In the genomic region with DNA sequence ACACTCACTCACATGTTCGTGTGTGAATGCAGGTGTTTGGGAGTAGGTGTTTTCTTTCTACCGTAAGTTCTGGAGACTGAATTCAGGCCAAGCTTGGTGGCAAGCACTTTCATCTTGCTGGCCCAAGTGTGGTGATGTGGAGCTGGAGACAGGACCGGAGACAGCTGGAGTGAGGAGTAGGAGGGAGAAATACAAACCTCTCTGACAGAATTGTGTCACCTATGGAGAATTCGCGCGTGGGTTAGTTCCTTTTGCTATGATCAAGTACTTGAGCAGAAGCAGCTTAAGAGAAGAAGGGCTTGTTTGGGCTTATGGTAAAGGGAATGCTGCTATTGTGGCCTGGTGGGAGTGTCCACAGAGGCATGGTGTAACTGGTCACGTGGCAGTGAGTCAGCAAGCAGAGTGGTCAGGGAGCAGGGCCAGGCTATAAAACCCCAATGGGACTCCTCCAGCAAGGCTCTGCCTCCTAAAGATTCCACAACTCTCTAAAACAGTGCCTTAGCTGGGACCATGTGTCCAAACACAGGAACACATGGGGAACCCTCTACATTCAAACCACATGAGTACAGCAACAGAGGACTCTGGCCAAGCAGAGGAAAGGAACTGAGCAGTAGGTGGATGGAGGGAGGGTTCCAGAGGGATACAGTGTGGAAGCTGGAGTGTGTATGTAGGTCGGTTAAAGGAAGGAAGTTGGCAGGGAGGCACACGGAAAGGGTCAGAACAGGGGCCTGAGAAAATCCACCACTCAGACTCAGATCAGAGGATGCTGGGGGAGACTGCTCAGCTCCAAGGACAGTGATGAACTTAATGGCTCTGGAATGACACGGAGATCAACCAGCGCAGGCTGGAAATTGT, we compare ENCODE assay signal across 9 mouse cellular contexts. TPM values are rescaled to one million over a fixed set of nuclear protein-coding genes. Genes with fewer than 3 reads are reported as not detected.
DNase-seq lines count a peak whose midpoint lies in the region; ATAC-seq lines count a peak whose summit lies in the region.
"Had no signal": no experiment of that assay in that cellular context is flagged by ENCODE, and none has a peak within 500 bp of the region (broad histone marks: within the 10 kb centered on the region; RNA-seq: fewer than 3 reads in every experiment).

No protein-coding gene starts in this region.

- H3K27me3 ChIP-seq in midbrain, embryonic 15.5 days (replicated peaks), result no peaks in the 10 kb centered on the region
- H3K27me3 ChIP-seq in midbrain, embryonic 16.5 days (ENCODE audit: control insufficient read depth, insufficient read depth, low read depth, low read length), result no peaks in the 10 kb centered on the region
- H3K27me3 ChIP-seq in liver, embryonic 15.5 days, result no peaks in the 10 kb centered on the region
- no peaks in the 10 kb centered on the region for H3K27me3 ChIP-seq in stomach, embryonic 16.5 days (ENCODE audit: control insufficient read depth, insufficient read depth, low read length)
- H3K27me3 ChIP-seq: Patski had no signal

- H3K9ac ChIP-seq in midbrain, embryonic 15.5 days, result no peak overlapping the region
- H3K9ac ChIP-seq in midbrain, embryonic 16.5 days (ENCODE audit: low read depth, low read length), result no peak overlapping the region
- no peak overlapping the region for H3K9ac ChIP-seq in liver, embryonic 15.5 days
- H3K9ac ChIP-seq in stomach, embryonic 16.5 days (ENCODE audit: low read length), result no peak overlapping the region

- DNase-seq in heart, adult 18-20 months, result peak; percentile 35 to 54
- DNase-seq in embryo, embryonic 10 days (ENCODE audit: low spot score), result no peak
- no peak for DNase-seq in testis, postnatal 14 days (ENCODE audit: low spot score)
- no peak for DNase-seq in spleen, adult 18-20 months

- no peaks in the 10 kb centered on the region for H3K36me3 ChIP-seq in midbrain, embryonic 15.5 days (replicated peaks)
- 0 out of 2 replicates have a peak, but pooled peaks cover 2% of the 10 kb centered on the region for H3K36me3 ChIP-seq in midbrain, embryonic 16.5 days (ENCODE audit: control insufficient read depth, insufficient read depth, low read length)
- H3K36me3 ChIP-seq in liver, embryonic 15.5 days (replicated peaks), result no peaks in the 10 kb centered on the region
- no peaks in the 10 kb centered on the region for H3K36me3 ChIP-seq in stomach, embryonic 16.5 days (ENCODE audit: control insufficient read depth, insufficient read depth, low read length)

- H3K4me2 ChIP-seq in midbrain, embryonic 15.5 days, result no peak overlapping the region
- no peak overlapping the region for H3K4me2 ChIP-seq in midbrain, embryonic 16.5 days (ENCODE audit: low read length)
- no peak overlapping the region for H3K4me2 ChIP-seq in liver, embryonic 15.5 days
- no peak overlapping the region for H3K4me2 ChIP-seq in stomach, embryonic 16.5 days (ENCODE audit: low read depth, low read length)

- no peaks in the 10 kb centered on the region for H3K9me3 ChIP-seq in midbrain, embryonic 15.5 days
- H3K9me3 ChIP-seq in midbrain, embryonic 16.5 days (replicated peaks; ENCODE audit: control insufficient read depth, low read length, poor library complexity, severe bottlenecking), result no peaks in the 10 kb centered on the region
- no peaks in the 10 kb centered on the region for H3K9me3 ChIP-seq in liver, embryonic 15.5 days (replicated peaks)
- H3K9me3 ChIP-seq in stomach, embryonic 16.5 days (replicated peaks; ENCODE audit: control insufficient read depth, low read length), result no peaks in the 10 kb centered on the region

- no peak overlapping the region for H3K27ac ChIP-seq in midbrain, embryonic 15.5 days
- H3K27ac ChIP-seq in midbrain, embryonic 16.5 days (ENCODE audit: low read length), result no peak overlapping the region
- H3K27ac ChIP-seq in liver, embryonic 15.5 days (replicated peaks), result no peak overlapping the region
- no peak overlapping the region for H3K27ac ChIP-seq in stomach, embryonic 16.5 days (ENCODE audit: low read length)

- peak; percentile 49; the same call in 1 of the 2 replicates for ATAC-seq in midbrain, embryonic 15.5 days (replicated peaks)
- ATAC-seq in midbrain, embryonic 16.5 days, result no peak
- peak; percentile 42; the same call in 1 of the 2 replicates for ATAC-seq in liver, embryonic 15.5 days (ENCODE audit: insufficient read depth)
- peak; percentile 69; the same call in 1 of the 2 replicates for ATAC-seq in stomach, embryonic 16.5 days (ENCODE audit: insufficient read depth, low FRiP score)
- ATAC-seq: Patski had no signal

- no peaks in the 10 kb centered on the region for H3K4me1 ChIP-seq in midbrain, embryonic 15.5 days
- no peaks in the 10 kb centered on the region for H3K4me1 ChIP-seq in midbrain, embryonic 16.5 days (ENCODE audit: control insufficient read depth, insufficient read depth, low read length)
- H3K4me1 ChIP-seq in liver, embryonic 15.5 days (replicated peaks), result peaks cover 5% of the 10 kb centered on the region; the same call in 1 of the 2 replicates
- no peaks in the 10 kb centered on the region for H3K4me1 ChIP-seq in stomach, embryonic 16.5 days (ENCODE audit: control insufficient read depth, insufficient read depth, low read length)

- no peak overlapping the region for H3K4me3 ChIP-seq in midbrain, embryonic 15.5 days
- H3K4me3 ChIP-seq in midbrain, embryonic 16.5 days (ENCODE audit: low read depth, low read length), result no peak overlapping the region
- no peak overlapping the region for H3K4me3 ChIP-seq in liver, embryonic 15.5 days (replicated peaks)
- H3K4me3 ChIP-seq in stomach, embryonic 16.5 days (replicated peaks; ENCODE audit: low read length), result no peak overlapping the region

- 86% methylated on average over 11 of the region's 11 CpGs for WGBS in midbrain, embryonic 15.5 days
- 85% methylated on average over 11 of the region's 11 CpGs for WGBS in midbrain, embryonic 16.5 days
- 61% methylated on average over 11 of the region's 11 CpGs for WGBS in liver, embryonic 15.5 days (ENCODE audit: insufficient replicate concordance)
- 72% methylated on average over 11 of the region's 11 CpGs for WGBS in stomach, embryonic 16.5 days

RNA-seq across cellular contexts. Expression of gene Nln, which starts 14.7 kb away (rescaled TPM):
- 66.1 and 70.8 TPM in 2 replicates for polyA plus RNA-seq in midbrain, embryonic 15.5 days (2015; fragmentation: Nextera tagmentation; extraction: Ambion mirVana)
- 76.3 and 82.4 TPM in 2 replicates for polyA plus RNA-seq in midbrain, embryonic 16.5 days (2015; fragmentation: Nextera tagmentation; extraction: Ambion mirVana)
- 10 to 100 TPM; 11.2 to 14.9 TPM for total RNA-seq in heart, adult 18-20 months (2021)
- polyA plus RNA-seq in liver, embryonic 15.5 days (2015; fragmentation: Nextera tagmentation; extraction: Ambion mirVana), result 12.5 and 12.8 TPM in 2 replicates
- polyA plus RNA-seq in stomach, embryonic 16.5 days (2015; fragmentation: Nextera tagmentation; extraction: Ambion mirVana), result 22.7 and 23.6 TPM in 2 replicates

RNA-seq across cellular contexts. Expression of gene Sgtb, which starts 14.8 kb away (rescaled TPM):
- polyA plus RNA-seq in midbrain, embryonic 15.5 days (2015; fragmentation: Nextera tagmentation; extraction: Ambion mirVana), result 28.6 and 29.4 TPM in 2 replicates
- polyA plus RNA-seq in midbrain, embryonic 16.5 days (2015; fragmentation: Nextera tagmentation; extraction: Ambion mirVana), result 29.0 and 29.1 TPM in 2 replicates
- under 1 TPM; 0.82 to 0.87 TPM for total RNA-seq in heart, adult 18-20 months (2021)
- 0.47 and 0.70 TPM in 2 replicates for polyA plus RNA-seq in liver, embryonic 15.5 days (2015; fragmentation: Nextera tagmentation; extraction: Ambion mirVana)
- polyA plus RNA-seq in stomach, embryonic 16.5 days (2015; fragmentation: Nextera tagmentation; extraction: Ambion mirVana), result 4.9 and 5.3 TPM in 2 replicates

Comparison
In these comparisons a context has a peak if more than half of its experiments do, and no peak if none do; other contexts are left out.
1. DNase-seq: peak in heart, adult 18-20 months (2 of 2); none in embryo, embryonic 10 days (single experiment), testis, postnatal 14 days (single experiment) and spleen, adult 18-20 months (0 of 2).